Mouse (Mus musculus) spleen, embryonic (tissue): ENCODE measurements at regions not wholly inside any gene's neighbourhood (a gene's known extent, or its start where the extent isn't known, plus 50 kb on each side); places are given as distances from the start of the nearest gene placed in this dataset.

ENCODE experiments used
- CTCF ChIA-PET: fragments of 350-600 bp; sonication (Branson Sonifier 250); formaldehyde crosslinking; loops from one replicate; lab custom pipeline; 2022; lab: Charles Lee

DNA sequence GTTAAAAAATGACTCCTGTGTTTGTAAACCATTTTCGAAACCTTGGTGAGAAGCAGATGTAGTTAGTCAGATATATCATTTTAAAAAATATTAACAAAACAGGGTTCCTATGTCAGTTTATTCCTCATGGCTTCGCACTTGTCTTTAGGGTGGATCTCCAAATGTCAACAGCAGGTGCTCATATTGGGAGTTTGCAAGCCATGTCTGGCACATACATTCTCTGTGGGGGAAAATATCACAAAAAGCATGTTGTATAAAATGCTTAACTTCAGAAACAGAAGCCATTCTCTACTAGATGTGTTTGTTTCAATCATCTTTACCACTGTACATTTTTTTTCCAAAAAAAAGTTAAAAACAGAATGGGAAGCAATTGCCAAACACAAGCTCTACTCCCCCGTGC is 534.7 kb upstream of the Zic4 start:
- CTCF ChIA-PET = no interaction called here

DNA sequence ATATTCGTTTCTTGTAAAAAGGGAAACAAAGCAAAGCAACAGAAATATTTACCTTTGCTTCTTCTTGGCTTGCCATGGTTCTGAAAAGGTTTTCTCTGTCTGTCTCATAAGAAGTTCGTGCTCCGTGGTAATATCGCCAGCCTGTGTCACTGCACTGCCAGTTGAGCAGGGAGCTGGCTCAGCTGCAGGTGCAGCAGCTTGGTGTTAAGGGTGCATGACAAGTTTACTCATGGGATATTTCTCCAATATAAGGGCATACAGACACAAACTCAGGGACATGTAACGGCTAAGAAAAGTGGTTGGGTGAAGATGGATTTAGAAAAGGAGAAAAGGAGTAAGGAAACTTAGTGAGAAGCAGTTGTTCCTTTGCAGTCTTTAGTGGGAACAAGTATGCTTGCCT is 533.5 kb upstream of the Zic4 start:
- CTCF ChIA-PET = interaction anchor here (0.6 kb wide), 1 partner anchor 424 kb away, joined by 3 read pairs; no protein-coding TSS in a partner anchor

DNA sequence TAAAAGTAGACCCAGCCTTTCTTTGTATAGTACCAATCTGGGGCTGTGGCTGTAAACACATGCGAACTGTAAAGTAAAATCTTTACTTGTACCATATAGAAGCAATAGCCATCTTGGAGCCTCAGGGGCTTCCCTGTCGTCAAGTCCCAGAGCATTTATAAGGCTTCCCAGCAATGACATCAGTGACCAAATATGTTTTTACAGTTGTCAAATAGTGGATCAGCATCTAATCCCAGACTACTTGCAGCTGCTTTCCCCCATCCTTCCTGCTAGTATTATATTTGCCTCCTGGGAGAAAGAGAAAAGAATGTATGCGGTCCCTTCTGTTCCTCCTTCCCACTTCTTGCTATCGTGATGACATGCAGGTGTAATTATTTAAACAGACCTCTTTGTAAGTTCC is 531.5 kb upstream of the Zic4 start:
- CTCF ChIA-PET = no interaction called here

DNA sequence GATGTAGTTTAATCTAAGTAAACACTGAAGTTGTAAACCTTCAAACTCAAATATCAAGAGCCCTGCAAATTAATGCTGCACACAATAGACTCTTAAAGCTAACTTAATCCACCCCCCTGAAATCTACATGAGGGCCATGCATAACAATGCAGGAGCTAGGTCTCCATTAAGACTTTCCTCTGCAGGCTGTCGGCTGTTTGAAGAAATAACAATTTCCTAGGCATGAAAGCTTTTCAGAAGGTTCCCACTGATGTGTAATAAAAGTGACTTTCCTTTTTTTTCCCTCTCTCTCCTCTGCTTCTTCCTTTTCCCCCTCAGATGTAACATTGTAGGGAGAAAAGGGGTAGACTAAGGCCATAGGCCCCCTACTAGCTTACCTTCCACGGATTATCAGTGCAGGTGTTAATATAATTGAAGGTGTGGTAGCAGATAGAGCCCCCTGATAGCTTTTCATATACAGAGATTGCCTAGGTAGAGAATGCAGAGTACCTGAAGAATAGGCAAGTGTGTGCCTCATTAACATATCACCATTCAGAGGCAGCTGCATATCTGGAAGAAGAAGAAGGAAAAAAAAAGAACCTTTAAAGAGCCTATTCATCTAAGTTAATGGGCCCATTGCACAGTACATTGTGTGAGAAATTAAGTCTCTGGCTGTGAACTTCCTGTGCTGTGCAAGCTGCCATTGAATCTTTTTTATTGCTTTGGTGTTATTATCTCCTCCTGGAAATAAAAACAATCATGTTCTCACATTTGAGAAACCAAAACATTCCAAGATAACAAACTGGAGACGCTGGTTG is 528.3 kb upstream of the Zic4 start:
- CTCF ChIA-PET = no interaction called here

DNA sequence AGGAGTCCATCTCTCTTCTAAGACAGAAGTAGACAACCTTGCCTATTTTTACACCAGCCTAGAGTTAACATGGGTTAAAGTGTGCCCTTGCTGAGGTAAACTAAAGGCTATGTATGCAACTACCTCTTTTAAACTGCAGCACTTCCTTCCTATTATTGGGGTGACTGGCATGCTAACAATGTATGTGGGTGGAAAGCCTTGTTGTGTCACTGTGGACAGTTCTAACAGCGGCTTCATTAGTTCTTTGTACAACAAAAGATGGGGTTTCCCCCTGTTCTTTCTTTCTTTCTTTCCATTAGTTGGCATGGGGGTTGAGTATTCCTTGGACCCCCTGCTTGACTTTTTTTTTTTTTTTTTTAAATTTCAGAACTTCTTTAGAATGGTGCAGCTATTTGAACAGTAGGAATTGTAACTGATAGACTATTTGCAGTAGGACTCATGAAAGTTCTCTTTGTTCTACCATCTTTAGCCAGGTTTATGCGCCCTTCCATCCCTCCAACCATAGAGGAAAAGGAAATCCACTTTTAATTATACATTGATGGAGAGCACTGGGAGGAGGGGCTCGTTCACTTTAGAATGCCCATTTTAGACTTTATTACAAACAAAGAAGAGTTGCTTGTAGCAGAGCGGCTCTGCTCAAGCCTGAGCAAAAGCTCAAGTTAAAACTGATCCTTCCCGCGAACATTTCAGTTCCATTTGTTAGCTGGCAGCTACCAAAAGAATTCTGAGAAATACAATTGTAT is 523.9 kb upstream of the Zic4 start:
- CTCF ChIA-PET = no interaction called here

DNA sequence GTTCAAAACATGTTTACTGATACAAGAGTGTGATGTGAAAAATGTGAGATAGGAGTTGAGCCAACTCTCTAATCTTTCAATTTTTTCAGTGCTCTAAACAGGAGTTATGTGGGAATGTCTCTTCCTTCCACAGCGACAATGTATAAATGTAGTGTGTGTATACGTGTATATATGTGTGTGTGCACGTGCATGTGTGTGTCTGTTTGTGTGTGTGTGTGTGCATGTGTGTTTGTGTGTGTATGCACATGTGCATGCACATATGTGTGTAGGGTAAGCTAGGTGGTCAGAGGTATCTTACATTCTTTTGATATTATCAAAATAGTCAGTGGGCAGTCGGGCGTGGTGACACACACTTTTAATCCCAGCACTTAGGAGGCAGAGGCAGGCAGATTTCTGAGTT is 511.2 kb upstream of the Zic4 start:
- CTCF ChIA-PET = no interaction called here

DNA sequence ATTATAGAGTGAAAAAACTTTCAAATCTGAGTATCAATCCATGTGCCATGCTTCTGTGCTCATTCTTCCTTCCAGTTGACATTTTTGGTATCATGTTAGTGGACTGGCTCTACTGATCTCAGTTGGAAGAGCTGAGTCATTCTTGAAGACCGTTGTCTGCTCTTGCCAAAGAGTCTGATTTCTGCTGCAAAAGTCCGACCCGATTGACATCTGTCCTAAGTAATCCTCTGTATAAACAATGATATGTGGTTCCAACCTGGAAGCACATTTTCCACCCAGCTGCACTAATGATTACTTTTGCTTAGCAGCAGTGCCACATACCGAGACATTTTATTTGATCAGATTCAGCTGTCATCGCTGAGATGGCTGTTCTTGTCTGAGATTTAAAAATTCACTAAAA is 490.6 kb upstream of the Zic4 start:
- CTCF ChIA-PET = no interaction called here

DNA sequence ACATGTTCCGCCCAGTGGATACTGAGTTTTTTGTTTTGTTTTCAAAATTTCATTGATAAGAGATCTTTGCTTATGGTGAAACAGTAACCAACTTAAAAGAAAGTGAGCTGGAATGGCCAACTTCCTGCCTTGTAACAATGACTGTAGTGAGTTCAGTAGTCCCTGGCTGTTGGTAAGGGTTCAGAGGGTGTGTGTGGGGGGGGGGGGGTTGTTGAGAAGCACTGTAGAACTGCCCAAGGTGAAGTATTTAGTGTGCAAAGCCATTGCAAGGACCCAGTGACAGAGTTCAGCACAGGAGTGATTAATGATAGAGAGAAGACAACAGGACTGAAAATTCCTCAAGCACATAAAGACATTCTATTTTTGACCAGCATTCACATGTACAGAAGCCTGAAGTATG is 477.7 kb upstream of the Zic4 start:
- CTCF ChIA-PET = no interaction called here

DNA sequence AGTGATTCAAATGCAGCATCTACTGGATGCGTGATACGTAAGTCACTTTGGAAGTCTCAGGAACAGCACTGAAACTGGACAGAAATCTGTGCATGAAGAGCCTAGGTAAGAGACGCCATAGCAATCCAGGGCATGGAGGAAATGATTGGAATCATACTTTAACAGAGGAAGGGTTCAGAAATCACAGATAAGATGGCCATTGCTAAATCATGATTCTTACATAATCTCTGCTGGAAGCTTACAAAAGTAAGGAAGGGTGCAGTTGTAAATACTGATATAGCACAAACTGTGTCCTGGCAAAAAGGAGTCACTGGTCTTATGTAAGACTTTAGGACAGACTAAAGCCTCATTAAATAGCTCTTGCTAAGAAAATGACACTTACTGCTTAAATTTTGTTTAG is 474.8 kb upstream of the Zic4 start:
- CTCF ChIA-PET = no interaction called here

DNA sequence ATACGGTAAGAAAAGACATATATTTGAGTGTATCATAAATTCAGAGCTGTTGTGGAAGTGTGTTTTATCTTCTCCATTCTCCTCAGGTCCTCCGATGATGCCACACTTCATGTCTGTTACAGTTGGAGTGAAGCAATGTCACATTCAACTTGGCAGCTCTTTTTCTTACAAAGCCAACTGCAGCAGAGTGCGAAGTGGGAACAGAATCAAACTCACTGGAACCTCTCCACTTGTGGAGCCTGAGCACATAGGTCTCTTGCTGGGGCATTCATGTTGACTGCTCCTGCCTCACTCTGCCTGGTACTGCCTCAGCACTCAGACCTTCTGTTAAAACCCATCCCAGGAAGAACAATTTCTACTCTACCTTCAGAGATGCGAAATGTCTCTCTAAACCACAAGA is 471.4 kb upstream of the Zic4 start:
- CTCF ChIA-PET = no interaction called here

DNA sequence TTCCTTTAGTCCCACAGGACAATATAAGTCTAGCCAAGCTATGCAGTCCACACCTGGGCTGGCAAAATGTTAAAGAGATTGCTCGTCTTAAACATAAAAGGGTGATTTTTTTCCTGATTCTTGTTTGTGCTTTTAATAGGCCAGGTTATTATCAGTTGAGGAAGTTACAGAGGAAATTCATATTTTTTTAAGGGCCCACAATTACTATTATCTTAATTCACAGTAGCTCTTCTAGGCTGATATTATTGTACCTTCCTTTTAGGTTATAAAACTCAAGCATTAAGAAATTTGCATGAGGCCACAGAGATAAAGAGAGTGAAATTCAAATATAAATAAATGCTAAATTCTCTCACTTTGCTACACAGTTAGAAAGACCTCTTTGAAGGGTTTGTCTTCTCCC is 469.4 kb upstream of the Zic4 start:
- CTCF ChIA-PET = no interaction called here

DNA sequence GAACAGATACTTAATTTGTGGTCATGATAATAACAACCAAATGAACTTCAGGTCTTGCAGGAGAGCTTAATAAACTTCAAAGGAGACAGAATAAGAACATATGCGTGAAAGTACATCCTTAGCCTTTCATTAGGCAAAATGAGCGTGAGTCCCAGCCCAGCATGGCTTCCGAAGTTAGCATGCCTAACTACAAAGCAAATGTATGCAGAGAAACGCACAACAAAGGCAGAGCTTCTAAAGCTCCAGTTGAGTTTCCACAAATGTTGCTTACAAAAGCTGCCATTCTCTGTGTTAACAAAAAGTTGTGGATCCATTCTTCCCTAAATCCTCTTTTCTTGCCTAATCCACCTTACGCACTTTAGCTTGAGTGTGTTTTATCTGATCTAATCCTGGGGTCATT is 458.7 kb upstream of the Zic4 start:
- CTCF ChIA-PET = no interaction called here

DNA sequence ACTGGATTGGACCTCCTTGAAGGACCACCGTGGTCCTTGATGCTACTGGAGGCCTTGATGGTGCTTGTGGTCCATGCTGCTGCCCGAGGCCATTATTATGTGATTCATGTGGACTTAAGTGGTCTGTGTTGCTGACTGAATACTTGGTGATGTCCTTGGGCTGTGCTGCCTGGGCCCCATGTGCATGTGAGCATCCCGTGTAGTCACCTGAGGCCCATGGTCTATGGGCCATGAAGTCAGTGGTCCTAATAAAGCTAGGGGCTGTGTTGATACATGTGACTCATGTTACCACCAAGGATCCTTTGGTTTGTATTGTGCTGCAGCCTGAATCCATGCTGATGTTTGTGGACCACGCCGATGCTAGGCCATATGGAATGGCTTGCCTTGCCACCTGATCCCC is 456.1 kb upstream of the Zic4 start:
- CTCF ChIA-PET = no interaction called here

DNA sequence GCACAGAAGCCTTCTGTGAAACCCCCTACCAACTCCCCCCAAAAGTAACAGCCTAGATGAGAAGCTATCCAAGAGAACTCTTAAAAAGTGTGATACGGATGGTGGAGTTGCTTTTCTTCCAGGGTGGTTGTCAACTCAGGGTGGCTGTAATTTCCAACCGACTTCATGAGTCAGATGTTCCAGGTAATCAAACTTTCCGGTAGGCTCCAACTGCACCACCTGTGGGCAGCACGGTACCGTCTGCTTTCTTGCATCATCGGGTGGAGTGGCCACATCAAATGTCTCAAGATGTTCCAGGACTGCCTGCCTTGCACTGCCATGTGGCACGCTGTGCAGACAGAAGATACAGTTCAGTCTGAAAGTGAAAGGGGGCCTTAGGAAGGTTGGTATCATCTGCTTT is 455.5 kb upstream of the Zic4 start:
- CTCF ChIA-PET = no interaction called here

DNA sequence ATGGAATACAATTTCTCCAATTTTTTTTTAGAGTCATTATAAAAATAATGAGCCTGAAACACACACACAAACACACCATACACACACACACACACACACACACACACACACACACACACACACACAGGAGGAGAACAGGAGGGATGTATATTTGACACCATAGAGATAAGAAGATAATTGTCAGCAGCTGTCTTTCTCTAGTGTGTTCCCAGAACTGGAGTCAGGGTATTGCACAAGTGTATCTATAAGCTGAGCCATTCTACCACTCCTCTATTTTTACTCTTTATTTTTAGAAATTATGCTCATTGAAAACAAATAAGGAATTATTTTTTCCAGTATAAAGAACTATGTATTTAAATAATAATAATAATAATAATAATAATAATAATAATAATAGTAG is 407.6 kb upstream of the Zic4 start:
- CTCF ChIA-PET = no interaction called here

DNA sequence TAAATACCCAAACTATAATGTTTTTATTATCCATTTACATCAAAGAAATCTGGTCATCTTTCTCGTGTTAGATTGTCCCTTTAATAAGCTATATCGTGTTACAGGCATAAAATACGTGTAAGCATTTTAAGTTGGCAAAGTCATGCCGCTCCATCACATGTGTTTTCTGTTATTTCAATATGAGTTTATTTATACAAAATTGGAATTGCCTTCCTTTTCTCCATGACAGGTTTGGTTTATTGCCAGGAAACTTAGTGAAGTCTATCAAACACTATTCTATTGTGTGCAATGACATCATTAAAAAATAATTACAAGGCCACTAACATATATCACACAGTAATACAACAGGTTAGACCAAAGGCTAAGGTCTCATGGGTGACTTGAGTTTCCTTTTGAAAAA is 400.8 kb upstream of the Zic4 start:
- CTCF ChIA-PET = no interaction called here

DNA sequence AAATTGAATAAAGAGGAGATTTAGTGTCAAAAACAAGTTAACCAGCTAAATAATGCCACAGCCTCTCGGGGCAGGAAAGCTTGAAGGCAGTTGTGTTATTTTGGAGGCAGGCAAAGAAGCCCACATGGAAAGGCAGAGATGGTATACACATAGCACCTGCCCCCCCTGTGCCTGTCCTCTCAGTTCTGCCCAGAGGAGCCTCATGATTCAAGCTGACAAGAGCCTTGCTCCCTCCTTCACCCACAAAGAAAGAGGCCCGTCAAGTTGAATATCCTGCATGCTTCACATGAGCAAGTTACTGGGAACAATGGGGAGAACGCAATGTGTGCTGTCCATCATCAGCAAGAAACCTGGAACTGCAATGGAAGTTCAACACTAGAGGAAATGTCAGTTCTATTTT is 398.2 kb upstream of the Zic4 start:
- CTCF ChIA-PET = no interaction called here

DNA sequence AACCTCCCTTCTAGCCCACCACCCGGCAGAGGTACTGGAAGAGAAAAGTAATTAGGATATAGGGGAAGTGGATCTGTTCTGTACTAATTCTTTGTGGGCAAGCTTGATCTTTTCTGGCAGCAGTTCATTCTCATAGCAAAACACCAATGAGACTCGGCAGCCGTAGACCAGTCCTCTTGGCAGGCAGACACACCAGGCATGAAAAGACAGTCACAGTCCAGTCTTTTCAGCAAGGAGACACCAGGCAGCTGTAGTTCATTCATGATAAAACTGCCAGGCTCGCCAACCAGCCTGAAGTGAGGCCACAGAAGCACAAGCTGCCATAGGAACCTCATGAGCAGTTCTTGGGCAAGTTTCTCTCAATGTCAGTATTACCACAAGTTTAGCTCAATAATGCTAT is 383.5 kb upstream of the Zic4 start:
- CTCF ChIA-PET = no interaction called here

DNA sequence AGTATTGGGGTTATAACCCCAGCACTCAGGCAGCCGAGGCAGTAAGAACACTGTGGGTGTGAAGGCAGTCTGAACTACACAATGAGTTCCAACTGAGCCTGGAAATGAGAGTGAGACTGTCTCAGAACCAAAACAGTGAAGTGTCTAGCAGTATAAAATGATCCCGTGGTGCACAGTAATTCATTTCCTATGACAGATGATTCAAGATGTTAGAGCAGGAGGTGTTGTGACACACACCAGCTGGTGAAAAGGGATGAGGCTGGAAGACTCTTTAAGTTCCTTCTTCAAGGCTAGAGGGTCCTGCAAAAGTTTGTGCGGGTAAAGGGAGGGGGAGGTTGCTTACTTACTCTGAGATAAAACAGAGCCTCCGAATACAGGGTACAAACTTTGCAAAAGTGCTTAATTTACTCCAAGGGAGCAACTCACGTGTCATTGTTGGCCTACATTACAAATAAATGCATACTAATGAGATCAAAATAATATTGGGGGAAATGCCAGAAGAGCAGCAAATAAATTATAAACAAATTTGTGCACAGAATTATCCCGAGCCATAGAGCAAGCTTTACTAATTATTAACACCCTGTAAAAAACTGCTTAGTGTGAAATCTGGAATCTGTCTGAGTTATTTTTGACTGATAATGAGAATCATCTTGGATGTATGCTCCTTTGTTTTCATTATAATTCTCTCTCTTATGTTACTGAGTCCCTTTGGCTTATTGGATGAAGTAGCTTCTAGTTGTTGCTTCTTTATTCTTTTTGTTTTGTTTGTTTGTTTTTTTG is 382.0 kb upstream of the Zic4 start:
- CTCF ChIA-PET = no interaction called here

DNA sequence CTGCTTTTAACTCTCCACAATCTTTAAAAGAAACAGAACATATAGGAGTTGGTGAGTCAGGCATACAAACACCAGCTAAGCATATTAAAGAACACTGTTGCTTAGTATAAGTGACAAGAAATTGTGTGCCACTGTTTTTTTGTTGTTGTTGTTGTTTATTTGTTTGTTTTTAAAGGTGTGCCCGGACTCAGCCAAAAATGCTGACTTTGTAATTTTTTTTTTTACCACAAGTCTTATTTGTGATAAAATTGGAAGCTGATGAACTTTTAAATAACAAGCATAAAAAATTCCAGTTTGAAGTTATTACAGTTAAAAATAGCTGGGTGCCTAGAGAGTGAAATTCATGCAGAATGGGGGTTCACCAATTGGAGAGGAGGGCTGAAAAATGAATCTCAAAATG is 363.0 kb upstream of the Zic4 start:
- CTCF ChIA-PET = no interaction called here

DNA sequence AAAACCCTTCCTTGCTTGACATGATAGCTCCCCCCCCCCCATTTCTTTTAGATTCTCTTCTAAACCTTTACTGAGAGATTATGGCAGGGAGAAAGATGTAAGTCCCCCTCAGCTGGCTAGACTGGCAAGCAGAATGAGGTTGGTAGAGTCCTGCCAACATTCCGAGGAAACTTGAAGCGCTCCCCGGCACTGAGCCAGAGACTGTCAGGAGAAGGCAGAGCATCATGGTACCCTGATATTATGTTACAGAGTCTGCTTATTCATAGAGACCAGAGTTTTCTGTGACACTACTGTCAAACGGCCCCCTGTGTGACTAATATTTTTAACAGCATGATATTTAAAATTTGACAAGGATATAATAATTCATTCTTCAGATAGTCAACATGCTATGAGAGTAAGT is 358.0 kb upstream of the Zic4 start:
- CTCF ChIA-PET = no interaction called here

DNA sequence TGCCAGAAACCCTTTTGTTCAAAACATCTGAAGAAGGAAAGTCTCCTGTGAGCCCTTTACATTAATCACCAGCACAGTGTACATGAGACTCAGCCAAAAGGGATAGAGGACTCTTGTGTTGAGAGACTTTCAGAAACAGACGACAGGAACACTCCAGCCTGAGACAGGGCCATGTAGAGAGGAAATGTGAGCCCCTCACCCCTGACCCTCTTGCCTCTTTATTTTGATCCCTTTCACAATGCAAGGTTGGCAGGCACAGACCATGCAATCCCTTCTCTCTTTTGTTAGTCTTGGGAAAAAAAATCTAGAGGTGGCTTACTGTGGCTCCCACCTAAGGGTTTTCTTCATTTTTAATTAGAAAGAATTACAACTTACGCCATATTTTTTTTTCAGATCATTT is 321.7 kb upstream of the Zic4 start:
- CTCF ChIA-PET = no interaction called here

DNA sequence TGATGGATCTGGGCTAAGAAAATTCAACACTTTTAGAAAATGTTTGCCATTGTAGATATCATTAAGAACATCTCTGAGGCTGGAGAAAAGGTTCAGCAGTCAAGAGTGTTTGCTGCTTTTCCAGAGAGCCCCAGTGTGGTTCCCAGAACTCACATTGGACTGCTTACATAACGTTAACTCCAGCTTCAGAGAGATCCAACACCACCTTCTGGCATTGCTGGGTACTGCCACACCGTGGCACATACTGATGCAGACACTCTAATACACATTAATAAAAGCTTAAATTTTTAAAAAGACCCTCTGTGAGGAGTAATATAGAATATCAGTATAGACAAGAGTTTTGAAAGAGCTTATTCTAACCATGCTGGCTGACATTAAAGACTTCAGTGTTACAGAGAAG is 313.6 kb upstream of the Zic4 start:
- CTCF ChIA-PET = no interaction called here
